Mouse (Mus musculus) midbrain, embryonic 16.5 days (tissue): Measurements from ENCODE around the gene Cyp2b10. TPM values are rescaled to one million over a fixed set of nuclear protein-coding genes. Genes with fewer than 3 reads are reported as not detected.
"Not testable (repeated sequence)": the region's sequence is repeated elsewhere in the genome, so short reads cannot be mapped to it uniquely, and the experiment has no call there.

Experiments
- ATAC-seq: fragments of 200-750 bp; cut with Nextera tagmentation; 2 replicates; pipeline ENCODE4 v1.8.0; 2017; ENCODE audit warnings: moderate TSS enrichment
- H3K27ac ChIP-seq: fragments of 300-500 bp; sonication (generic); 2 replicates; pipeline ENCODE4 v1.5.1; 2014; ENCODE audit warnings: mild to moderate bottlenecking, low read length, mixed read lengths
- H3K27me3 ChIP-seq: fragments of 300-500 bp; sonication (generic); 2 replicates; pipeline ENCODE4 v1.6.1; 2014; ENCODE audit warnings: low read depth, low read length, mixed read lengths; ENCODE audit not compliant: control insufficient read depth, insufficient read depth
- H3K36me3 ChIP-seq: fragments of 300-500 bp; sonication (generic); 2 replicates; pipeline ENCODE4 v1.6.1; 2014; ENCODE audit warnings: mild to moderate bottlenecking, low read length, moderate library complexity, mixed read lengths; ENCODE audit not compliant: control insufficient read depth, insufficient read depth
- H3K4me1 ChIP-seq: fragments of 300-500 bp; sonication (generic); 2 replicates; pipeline ENCODE4 v1.6.1; 2014; ENCODE audit warnings: mild to moderate bottlenecking, low read length, mixed read lengths; ENCODE audit not compliant: control insufficient read depth, insufficient read depth
- H3K4me2 ChIP-seq: fragments of 300-500 bp; sonication (generic); 2 replicates; pipeline ENCODE4 v1.6.1; 2014; ENCODE audit warnings: mild to moderate bottlenecking, low read length, mixed read lengths
- H3K4me3 ChIP-seq: fragments of 300-500 bp; sonication (generic); 2 replicates; pipeline ENCODE4 v1.5.1; 2014; ENCODE audit warnings: low read depth, mild to moderate bottlenecking, low read length, moderate library complexity, mixed read lengths
- H3K9ac ChIP-seq: fragments of 300-500 bp; sonication (generic); 2 replicates; pipeline ENCODE4 v1.6.1; 2014; ENCODE audit warnings: low read depth, low read length, mixed read lengths
- H3K9me3 ChIP-seq: fragments of 300-500 bp; sonication (generic); replicated peaks from 2 replicates; pipeline ENCODE4 v1.6.1; 2014; ENCODE audit warnings: mild to moderate bottlenecking, low read length, mixed read lengths; ENCODE audit not compliant: control insufficient read depth, poor library complexity, severe bottlenecking
- WGBS: fragments of 180-500 bp; shearing (Covaris S2); extraction: QIAGEN DNeasy Blood & Tissue Kit; methylation state at CpG from one replicate; pipeline ENCODE4 v1.1.7; 2014; 5-methylcytosine and 5-hydroxymethylcytosine counted together
- polyA plus RNA-seq: library from polyadenylated mRNA; unstranded; fragments of >200 nt; fragmentation: Nextera tagmentation; extraction: Ambion mirVana; gene quantifications from 2 replicates; pipeline ENCODE4 v1.2.1, GENCODE M21; 2015

Cyp2b10 gene
- polyA plus RNA-seq, 1 experiment from 2014 or later, result not detected

DNA sequence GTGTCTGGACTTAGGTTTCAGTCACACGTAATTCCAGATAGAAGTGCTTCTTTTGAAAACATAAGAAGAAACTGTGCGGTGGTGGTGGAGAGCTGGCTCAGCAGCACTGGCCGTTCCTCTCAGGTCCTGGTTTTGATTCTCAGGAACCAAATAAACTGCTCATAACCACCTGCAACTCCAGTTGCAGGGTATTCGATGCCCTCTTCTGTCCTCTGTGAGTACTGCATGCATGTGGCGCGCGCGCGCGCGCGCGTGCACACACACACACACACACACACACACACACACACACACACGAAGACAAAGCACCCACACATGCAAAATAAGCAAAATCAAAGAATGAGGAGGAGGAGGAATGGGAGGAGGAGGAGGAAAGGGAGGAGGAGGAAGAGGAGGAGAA is 5.7 kb downstream of the Cyp2b10 start:
- no peak overlapping the region for H3K4me3 ChIP-seq
- H3K9me3 ChIP-seq, result no peaks in the 10 kb centered on the region; the same call in 1 of the 2 replicates
- ATAC-seq, result no peak
- 42% methylated on average over 14 of the region's 14 CpGs for WGBS
- H3K9ac ChIP-seq, result no peak overlapping the region
- no peaks in the 10 kb centered on the region for H3K36me3 ChIP-seq
- H3K27me3 ChIP-seq, result no peaks in the 10 kb centered on the region
- H3K4me2 ChIP-seq, result no peak overlapping the region
- H3K4me1 ChIP-seq, result no peaks in the 10 kb centered on the region
- H3K27ac ChIP-seq, result no peak overlapping the region

DNA sequence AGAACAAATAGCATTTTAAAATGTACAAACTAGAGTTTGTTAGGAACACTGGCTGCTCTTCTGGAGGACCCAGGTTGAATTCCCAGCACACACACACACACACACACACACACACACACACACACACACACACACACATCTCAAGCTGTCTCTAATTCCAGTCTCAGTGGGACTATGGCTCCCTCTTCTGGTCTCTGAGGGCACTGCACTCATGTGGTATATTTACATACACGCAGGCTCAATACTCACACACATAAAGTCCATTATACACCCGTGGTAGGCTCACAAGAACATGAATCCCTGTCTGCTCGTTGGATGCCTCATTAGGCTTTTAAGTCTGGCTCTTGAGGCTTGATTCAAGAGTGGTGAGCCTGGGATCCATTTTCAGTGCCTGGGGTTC is 6.6 kb downstream of the Cyp2b10 start:
- no peak overlapping the region for H3K9ac ChIP-seq
- no peaks in the 10 kb centered on the region for H3K36me3 ChIP-seq
- H3K27ac ChIP-seq, result no peak overlapping the region
- no peaks in the 10 kb centered on the region for H3K4me1 ChIP-seq
- no peaks in the 10 kb centered on the region for H3K27me3 ChIP-seq
- no peak overlapping the region for H3K4me2 ChIP-seq
- no peaks in the 10 kb centered on the region; the same call in 1 of the 2 replicates for H3K9me3 ChIP-seq
- no peak for ATAC-seq
- 69% methylated on average over 3 of the region's 3 CpGs for WGBS
- no peak overlapping the region for H3K4me3 ChIP-seq

DNA sequence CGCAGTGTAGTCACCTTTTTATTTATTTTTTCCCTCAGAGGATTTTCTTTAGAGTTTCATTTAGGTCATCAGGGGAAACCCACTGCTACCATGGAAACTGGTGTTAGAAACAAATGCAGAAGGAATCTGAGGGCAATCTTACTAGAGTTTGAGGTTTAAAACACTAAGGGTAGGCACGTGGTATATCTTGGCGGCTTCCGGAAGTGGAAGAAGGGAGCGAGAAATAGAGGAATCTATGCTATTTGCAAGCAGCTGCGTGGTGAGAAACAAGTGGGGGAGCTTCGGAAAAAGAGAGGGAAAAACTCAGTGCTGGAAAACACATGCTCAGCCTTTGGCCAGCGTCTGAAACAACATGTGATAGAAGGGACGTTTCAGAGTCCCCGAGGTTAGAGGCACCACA is 7.1 kb downstream of the Cyp2b10 start:
- no peaks in the 10 kb centered on the region; the same call in 1 of the 2 replicates for H3K9me3 ChIP-seq
- ATAC-seq, result no peak
- 74% methylated on average over 10 of the region's 10 CpGs for WGBS
- H3K27ac ChIP-seq, result no peak overlapping the region
- H3K27me3 ChIP-seq, result no peaks in the 10 kb centered on the region
- no peaks in the 10 kb centered on the region for H3K36me3 ChIP-seq
- H3K4me3 ChIP-seq, result no peak overlapping the region
- no peak overlapping the region for H3K4me2 ChIP-seq
- H3K9ac ChIP-seq, result no peak overlapping the region
- H3K4me1 ChIP-seq, result no peaks in the 10 kb centered on the region

DNA sequence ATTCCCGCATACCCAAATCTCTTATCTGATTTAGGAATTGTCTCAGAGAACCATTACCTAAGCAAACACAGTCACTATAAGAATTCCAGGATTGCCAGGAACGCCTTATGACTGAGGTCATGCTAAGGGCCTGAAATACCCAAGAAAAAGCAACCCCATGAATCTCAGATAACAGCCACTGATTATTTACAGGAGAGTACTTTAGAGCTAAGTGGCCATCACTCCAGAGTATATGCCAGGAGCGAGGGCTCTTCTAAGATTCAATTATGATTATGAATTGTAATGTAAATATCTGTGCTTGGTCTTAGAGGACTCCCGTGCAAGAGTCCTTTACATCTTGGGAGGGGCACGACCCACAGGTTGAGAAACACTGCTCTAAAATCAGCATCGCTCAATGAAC is 10.0 kb downstream of the Cyp2b10 start:
- H3K9ac ChIP-seq, result no peak overlapping the region
- WGBS, result 74% methylated on average over 6 of the region's 6 CpGs
- H3K27me3 ChIP-seq, result no peaks in the 10 kb centered on the region
- H3K27ac ChIP-seq, result no peak overlapping the region
- no peak overlapping the region for H3K4me2 ChIP-seq
- no peak overlapping the region for H3K4me3 ChIP-seq
- no peaks in the 10 kb centered on the region for H3K36me3 ChIP-seq
- ATAC-seq, result no peak
- H3K9me3 ChIP-seq, result peaks cover 3% of the 10 kb centered on the region; the same call in 1 of the 2 replicates
- H3K4me1 ChIP-seq, result no peaks in the 10 kb centered on the region

DNA sequence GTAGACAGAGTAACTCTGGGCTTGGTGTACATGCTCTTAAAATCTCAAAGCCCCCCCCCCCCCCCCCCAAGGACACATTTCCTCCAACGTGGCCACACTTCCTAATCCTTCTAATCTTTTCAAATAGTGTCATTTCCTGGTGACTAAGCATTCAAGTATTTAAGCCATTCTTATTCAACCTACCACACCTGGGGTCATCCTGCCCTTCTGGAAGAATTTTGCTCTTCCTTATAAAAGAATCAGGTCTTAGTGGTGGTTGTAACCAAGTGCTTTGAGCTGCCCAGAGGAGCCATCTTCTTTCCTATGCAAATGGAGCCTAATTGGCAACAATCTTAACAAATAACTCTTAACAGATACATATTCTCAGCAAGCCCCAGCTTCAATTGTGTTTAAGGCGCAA is 12.6 kb downstream of the Cyp2b10 start:
- Histone ChIP-seq H3K36me3 (no peaks in the 10 kb centered on the region), H3K9ac (no peak overlapping the region), H3K4me2 (no peak overlapping the region), H3K4me1 (no peaks in the 10 kb centered on the region), H3K27ac (no peak overlapping the region), H3K9me3 (0 out of 2 replicates have a peak, but pooled peaks cover 3% of the 10 kb centered on the region), H3K4me3 (no peak overlapping the region), H3K27me3 (no peaks in the 10 kb centered on the region)
- WGBS, result 72% methylated on average over 2 of the region's 2 CpGs
- ATAC-seq, result no peak

DNA sequence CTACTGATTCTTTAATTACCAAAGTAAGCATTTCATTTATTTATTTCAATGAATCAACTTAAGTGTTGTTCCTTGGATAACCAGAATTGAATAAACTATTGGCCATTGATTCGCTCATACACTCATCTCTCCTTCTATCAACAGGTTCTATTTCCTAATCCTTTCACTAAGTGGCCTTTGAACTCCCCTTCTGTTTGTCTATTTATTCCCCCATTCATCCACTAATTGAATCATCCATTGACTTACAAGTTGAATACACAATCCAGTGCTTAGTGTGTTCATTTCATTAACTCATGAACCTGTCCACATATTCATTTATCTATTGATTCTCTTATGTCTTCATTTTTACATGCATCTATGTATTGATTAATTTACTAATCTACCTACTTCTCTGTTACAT is 18.7 kb downstream of the Cyp2b10 start:
- Histone ChIP-seq H3K9me3 (no peaks in the 10 kb centered on the region), H3K27ac (no peak overlapping the region), H3K9ac (no peak overlapping the region), H3K4me2 (no peak overlapping the region), H3K27me3 (no peaks in the 10 kb centered on the region), H3K36me3 (no peaks in the 10 kb centered on the region), H3K4me3 (no peak overlapping the region), H3K4me1 (no peaks in the 10 kb centered on the region)
- WGBS, result 72% methylated on average over 1 of the region's 1 CpGs
- ATAC-seq, result no peak

DNA sequence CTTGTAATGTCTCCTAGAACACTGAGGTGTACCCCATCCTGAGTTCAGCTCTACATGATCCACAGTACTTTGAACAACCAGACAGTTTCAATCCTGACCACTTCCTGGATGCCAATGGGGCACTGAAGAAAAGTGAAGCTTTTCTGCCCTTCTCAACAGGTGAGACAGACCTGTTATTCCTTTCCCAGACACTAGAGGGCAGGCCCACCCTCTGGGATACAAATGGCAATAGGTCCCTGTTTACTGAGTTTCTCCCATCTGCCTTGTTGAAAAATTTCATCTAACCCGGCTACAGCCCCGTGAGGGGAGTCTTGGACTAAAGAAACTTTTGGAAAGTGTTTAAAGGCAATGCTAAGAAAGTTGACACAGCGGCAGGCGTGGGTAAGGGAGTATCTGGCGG is 19.9 kb downstream of the Cyp2b10 start:
- not testable (repeated sequence) for H3K9me3 ChIP-seq, H3K4me3 ChIP-seq, H3K36me3 ChIP-seq, H3K9ac ChIP-seq, H3K4me1 ChIP-seq, H3K27me3 ChIP-seq, H3K4me2 ChIP-seq, H3K27ac ChIP-seq, ATAC-seq
- 55% methylated on average over 5 of the region's 5 CpGs for WGBS

DNA sequence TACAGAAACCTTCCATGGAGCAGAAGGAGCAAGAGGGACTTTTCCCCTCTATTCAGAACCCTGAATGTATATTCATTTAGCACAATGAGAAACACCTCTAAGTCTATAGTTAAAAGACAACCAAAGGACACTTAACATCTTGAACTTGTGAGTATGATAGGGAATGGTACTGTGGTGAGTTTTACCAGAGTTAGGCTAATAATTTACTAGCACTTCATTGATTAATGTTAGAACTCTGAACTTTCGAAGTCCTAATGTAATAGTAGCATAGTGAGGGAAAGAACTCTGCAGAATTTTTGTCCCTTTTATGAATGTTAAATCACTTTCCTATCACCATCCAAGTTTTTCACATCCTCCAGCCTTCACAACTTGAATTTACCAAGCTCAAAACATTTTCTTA is 22.0 kb downstream of the Cyp2b10 start:
- ATAC-seq, result no peak
- 72% methylated on average over 1 of the region's 1 CpGs for WGBS
- Histone ChIP-seq H3K27ac (no peak overlapping the region), H3K36me3 (no peaks in the 10 kb centered on the region), H3K9me3 (no peaks in the 10 kb centered on the region; the same call in 1 of the 2 replicates), H3K4me1 (no peaks in the 10 kb centered on the region), H3K4me2 (no peak overlapping the region), H3K27me3 (no peaks in the 10 kb centered on the region), H3K4me3 (no peak overlapping the region), H3K9ac (no peak overlapping the region)

DNA sequence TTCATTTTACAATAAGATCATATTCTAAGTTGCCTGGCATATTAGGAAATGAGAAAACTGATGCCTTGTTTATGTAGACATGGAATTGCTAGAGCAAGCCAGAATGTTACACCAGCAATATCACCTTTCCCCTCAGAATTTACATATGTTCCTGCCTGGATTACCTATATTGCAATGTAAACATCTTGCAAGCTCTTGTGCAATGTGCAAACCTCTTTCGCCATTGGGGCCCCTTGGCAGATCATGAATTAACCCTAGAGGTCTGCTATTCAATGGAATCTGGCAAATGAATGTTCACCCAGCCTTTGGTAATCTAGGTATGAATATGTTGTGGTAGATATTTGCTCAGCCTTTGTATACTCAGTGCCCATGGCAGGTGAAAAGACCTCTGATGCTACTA is 47.9 kb downstream of the Cyp2b10 start:
- H3K4me3 ChIP-seq, result no peak overlapping the region
- H3K4me2 ChIP-seq, result no peak overlapping the region
- no peaks in the 10 kb centered on the region for H3K27me3 ChIP-seq
- no peak overlapping the region for H3K27ac ChIP-seq
- 75% methylated on average over 1 of the region's 1 CpGs for WGBS
- H3K36me3 ChIP-seq, result no peaks in the 10 kb centered on the region
- H3K9me3 ChIP-seq, result peaks cover 10% of the 10 kb centered on the region; the same call in 1 of the 2 replicates
- H3K9ac ChIP-seq, result no peak overlapping the region
- no peaks in the 10 kb centered on the region for H3K4me1 ChIP-seq
- no peak for ATAC-seq
